Mouse (Mus musculus) cortical plate, adult 2 months (tissue): ENCODE results near the gene Dclk1.

Experiments used
- CTCF ChIP-seq: fragments of 200-500 bp; IDR thresholded peaks from 2 replicates; pipeline ENCODE4 v1.5.1; 2011; ENCODE audit warnings: mild to moderate bottlenecking, control low read depth, low read length; ENCODE audit not compliant: insufficient read depth; ENCODE audit errors: extremely low read depth
- POLR2A ChIP-seq: fragments of 200-500 bp; IDR thresholded peaks from 2 replicates; pipeline ENCODE4 v1.6.1; 2011; ENCODE audit warnings: mild to moderate bottlenecking, low read length, control low read depth; ENCODE audit not compliant: insufficient read depth; ENCODE audit errors: extremely low read depth

GRCm38 (mm10) chr3:55227214-55227581 lies 15.0 kb upstream of the Dclk1 start:
- TF ChIP-seq CTCF (no peak), POLR2A (no peak)
